Mouse (Mus musculus): ENCODE measurements around the gene Akap1.

Akap1 gene

DNA sequence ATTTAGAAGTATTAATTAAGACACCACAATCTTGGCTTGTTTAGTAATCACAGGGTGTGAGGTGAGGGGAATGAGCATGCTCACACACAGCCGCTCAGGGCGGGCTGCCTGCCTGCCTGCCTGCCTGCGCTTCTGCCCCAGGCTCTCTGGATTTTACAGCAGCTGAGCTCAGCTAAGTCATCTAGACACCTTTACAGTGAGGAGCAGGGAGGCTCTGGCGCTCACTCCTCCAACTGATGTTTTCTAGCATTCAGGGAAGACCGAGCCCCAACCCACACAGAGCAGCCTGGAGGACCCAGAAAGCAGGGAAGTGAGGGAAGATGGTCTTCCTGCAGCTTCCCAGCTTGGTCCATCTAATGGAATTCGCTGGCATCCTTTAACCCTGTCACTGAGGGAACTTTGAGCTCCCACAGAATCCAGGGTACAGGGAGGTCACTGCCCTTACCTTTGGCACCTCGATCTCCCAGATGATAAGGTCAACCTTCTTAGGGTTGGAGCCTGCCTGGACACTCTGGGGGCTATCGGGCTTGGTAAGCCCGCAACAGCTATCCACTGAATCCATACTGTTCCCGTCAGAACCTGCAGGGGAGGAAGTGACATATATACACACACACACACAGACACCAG, 23.5 kb downstream of the Akap1 start:
- no peak for DNase-seq

GRCm38 (mm10) chr11:88840292-88840691, 24.1 kb downstream of the Akap1 start:
- no peak for DNase-seq

- no peak for DNase-seq
These were observed 25.0 kb downstream of the Akap1 start for GRCm38 (mm10) chr11:88839379-88839778.

DNA sequence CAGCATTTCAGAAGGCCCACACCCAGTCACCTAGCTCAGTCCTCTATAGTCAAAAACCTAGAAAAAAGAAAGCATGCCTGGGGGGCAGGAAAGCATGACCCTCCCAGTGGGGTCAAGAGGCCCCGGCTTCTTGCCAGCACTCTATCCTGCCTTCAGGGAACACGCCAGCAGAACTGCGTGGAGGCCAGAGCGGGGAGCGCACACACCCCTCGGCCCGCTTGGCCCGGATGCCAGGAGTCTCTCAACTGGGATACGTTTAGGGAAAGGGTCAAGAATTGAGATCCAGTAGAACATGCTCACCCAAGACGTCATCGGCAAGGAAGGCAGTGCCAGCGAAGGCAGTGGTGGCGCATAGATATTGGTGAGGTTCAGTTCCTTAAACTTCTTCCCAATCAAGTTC, 25.8 kb downstream of the Akap1 start:
- DNase-seq: no peak

- DNase-seq: no peak
These were observed 29.8 kb downstream of the Akap1 start for GRCm38 (mm10) chr11:88834606-88835005.

DNA sequence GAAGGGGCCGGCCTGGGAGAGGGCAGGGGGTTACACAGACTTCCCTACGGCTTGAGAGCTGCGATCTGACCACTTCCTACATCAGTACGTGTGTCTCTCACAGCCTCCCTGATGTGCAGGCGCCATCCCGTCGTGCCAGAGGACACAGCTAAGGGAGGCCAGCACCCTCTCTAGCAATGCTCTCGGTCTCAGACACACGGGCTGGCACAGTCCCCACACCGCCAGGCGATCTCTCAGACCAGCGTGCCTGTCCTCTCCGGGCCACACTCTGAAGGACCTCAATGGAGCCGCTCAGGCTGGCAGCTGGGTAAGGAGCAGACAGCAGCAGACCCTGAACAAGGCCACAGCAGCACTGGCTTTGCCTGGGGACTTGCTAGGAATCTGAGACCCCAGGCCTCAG, 30.3 kb downstream of the Akap1 start:
- no peak for DNase-seq

DNA sequence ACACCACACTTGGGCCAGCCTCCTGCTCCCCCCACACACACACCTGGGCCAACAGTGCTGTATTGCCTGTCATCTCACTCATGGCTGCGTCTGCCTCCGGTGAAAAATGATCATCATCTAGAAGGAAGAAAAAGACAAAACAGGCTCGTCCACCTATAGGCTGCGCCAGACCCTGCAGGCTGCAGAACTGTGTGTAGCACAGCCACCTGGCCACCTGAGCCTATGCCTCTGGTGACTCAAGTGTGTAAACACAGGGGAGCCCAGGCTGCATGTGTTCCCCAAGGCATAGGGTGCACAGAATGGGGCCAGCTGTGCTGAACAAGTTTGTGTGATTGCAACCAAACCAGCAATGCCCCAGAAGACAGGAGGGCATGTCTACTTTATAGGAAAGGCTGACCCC, 31.3 kb downstream of the Akap1 start:
- DNase-seq: no peak

DNA sequence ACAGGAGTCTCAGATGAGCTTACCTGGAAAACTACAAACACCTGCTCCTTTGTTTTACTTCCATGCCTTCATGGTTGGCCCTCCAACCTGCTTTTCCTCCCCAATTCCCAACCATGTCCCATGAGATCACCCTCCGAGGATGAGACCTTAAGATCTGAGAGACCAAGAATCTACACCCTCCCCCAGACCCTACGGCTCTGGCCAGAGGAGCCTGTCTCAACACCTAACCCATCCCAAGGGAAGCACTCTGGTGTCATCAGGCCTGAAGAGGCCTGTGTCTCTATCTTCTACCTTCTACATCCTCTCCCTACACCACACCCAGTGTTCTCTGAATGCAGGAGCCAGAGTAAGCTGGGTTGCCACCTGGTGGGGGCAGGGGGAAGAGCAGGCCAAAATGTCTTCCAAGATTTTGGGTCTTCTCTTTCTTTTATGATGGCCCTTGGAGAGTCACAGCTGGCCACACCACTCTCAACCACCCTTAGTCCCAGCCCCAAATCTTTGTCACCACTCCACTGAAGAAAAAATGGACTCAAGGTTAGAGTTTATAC, 34.1 kb downstream of the Akap1 start:
- DNase-seq: no peak

GRCm38 (mm10) chr11:88828528-88828927, 35.9 kb downstream of the Akap1 start:
- DNase-seq: no peak

DNA sequence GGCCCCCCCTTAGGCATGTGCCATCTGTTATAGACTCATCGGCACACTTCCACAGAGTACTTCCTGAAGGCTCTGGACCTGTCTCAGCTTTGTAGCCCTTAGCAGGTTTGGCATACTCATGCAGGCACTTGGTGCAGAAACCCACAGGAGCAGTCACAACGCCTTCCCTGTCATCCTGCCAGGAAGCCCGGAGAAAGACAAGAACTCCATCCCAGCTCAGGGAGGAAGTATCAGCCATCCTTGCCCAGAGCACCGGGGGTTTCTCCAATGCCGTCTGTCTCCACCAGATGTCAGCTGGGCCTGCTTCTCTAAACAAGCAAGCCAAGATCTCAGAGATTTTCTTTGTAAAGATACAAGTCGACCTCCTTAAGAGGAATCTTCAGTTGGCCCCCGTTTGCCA, 38.5 kb downstream of the Akap1 start:
- no peak for DNase-seq

- peak; percentile 84 for DNase-seq
These were observed 41.4 kb downstream of the Akap1 start for GRCm38 (mm10) chr11:88822991-88823390.

DNA sequence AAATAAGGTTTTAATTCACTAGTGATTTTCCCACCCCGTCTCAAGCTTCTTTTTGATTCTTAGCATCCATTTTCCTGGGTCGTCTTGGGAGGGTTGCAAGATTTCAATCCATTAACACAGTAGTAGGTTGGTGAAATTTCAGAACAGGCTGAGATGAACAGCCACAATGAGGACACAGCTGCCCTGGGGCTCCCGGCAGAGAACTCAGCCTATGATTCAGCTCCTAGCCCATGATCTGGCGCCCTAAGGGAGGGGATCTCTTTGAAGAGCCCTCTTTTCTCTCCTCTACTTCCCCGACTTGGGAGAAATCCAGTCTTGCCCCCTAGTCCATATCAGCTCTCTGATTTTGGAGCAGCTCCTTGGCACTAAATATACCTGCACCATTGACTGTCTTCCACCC, 41.9 kb downstream of the Akap1 start:
- no peak for DNase-seq

- DNase-seq: peak; percentile 58
These were observed 43.4 kb downstream of the Akap1 start for GRCm38 (mm10) chr11:88820742-88821576.

DNA sequence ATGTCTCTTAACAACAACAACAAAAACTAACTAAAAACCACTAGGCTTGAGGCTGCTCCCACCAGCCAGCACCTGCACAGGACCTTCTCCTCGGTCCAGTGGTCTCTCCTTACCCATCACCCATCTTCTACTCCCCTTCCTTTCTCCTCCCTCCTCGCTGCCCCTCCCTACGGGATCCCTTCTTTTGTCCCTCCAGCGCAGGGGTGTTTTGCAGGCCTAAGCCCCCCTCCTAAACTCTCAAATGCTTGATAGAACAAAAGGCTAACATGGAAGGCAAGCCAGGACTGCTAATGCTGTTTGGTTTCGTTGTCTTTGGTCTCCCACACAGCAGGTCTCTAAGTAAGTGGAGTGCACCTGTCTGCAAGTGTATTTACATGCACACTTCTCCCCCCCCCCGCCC, 44.1 kb downstream of the Akap1 start:
- no peak for DNase-seq

DNA sequence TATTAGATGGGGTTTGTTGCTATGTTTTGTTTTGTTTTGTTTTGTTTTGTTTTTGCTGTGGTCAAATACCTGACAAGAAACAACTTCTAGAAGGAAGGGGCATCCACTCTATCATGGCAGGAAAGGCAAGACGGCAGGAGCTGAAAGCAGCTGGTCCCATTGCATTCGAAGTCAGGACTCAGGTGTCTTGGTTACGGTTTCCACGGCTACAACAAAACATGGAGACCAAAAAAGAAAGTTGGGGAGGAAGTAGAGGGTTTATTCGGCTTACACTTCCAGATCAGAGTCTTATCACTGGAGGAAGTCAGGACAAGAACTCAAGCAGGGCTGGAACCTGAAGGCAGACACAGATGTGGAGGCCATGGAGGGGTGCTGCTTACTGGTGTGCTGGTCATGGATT, 47.3 kb downstream of the Akap1 start:
- no peak for DNase-seq

- no peak for DNase-seq
These were observed 61.0 kb downstream of the Akap1 start for GRCm38 (mm10) chr11:88803231-88804010.

DNA sequence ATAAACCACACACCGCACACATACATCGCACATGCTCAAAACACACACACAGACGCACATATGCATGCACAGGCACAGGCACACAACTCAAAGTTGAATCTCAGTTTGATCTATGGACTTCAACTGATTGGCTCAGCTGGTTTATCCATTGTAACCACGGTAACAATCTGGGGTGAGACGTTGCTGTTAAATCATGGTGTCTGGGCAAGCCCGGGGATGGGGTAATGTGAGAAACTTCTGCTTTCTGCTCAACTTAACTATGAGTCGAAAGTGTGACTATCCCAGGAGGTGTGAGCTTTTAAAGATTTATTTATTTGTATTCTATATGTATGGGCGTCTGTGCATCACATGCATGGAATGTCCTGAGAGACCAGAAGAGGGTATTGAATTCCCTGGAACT, 68.2 kb downstream of the Akap1 start:
- no peak for DNase-seq

GRCm38 (mm10) chr11:88789893-88790292, 74.5 kb downstream of the Akap1 start:
- no peak for DNase-seq

- DNase-seq: no peak
These were observed 77.6 kb downstream of the Akap1 start for GRCm38 (mm10) chr11:88786816-88787215.

DNA sequence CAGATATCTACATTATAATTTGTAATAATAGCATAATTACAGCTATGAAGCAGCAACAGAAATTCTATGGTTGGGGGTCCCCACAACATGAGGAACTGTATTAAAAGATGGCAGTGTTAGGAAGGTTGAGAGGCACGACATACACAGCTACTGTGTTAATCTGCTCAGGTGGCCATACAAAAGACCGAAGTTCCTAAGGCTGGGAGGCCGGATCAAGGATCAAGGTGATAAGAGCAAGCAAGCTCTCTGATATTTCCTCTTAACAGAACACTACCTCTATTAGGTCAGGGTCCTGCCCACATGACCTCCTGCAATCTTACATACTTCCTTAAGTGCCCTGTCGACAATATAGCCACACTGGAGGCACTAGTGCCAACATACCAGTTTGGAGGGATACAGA, 80.9 kb downstream of the Akap1 start:
- no peak for DNase-seq

DNA sequence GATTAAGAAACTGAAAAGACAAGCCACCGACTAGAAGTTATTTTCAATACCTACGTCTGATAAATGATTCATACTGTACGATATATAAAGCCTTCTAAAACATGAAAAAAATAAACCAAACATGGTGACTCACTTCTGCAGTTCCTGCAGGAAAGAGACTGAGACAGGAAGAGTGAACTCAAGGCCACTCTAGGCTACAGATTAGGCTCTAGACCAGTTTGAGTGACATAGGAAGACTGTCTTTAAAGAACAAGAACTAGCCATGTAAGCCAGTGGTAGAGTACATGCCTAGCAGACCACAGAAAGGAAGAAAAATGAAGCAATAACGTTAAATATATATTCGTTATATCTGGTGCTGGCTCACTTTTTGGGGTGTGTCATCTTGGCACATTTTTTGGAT, 81.9 kb downstream of the Akap1 start:
- no peak for DNase-seq
